Mouse (Mus musculus): ENCODE measurements around the gene Gm27027. TPM values are rescaled to one million over a fixed set of nuclear protein-coding genes. Genes with fewer than 3 reads are reported as not detected.

Gm27027 gene
- polyA plus RNA-seq, 1 experiment = not detected

GRCm38 (mm10) chr2:93979249-93980120 is 16.7 kb downstream of the Gm27027 start:
- peak overlapping the region; percentile 63 for H3K27ac ChIP-seq (ENCODE audit: insufficient read depth, low read length)
- TF ChIP-seq CTCF (IDR thresholded peaks at IDR 0.05; ENCODE audit: borderline replicate concordance, insufficient read depth, low read length) (no peak), POLR2A (IDR thresholded peaks at IDR 0.05; ENCODE audit: low read depth, low read length) (no peak)
- peaks cover 11% of the 10 kb centered on the region for H3K4me1 ChIP-seq (ENCODE audit: control insufficient read depth, insufficient read depth, low read length)
- no peak overlapping the region for H3K4me3 ChIP-seq (ENCODE audit: insufficient read depth, low read length)

- Histone ChIP-seq H3K4me1 (ENCODE audit: control insufficient read depth, insufficient read depth, low read length) (peaks cover 11% of the 10 kb centered on the region), H3K27ac (ENCODE audit: insufficient read depth, low read length) (no peak overlapping the region), H3K4me3 (ENCODE audit: insufficient read depth, low read length) (no peak overlapping the region)
- TF ChIP-seq POLR2A (IDR thresholded peaks at IDR 0.05; ENCODE audit: low read depth, low read length) (no peak), CTCF (IDR thresholded peaks at IDR 0.05; ENCODE audit: borderline replicate concordance, insufficient read depth, low read length) (no peak)
Measured at GRCm38 (mm10) chr2:93976436-93977252, 19.5 kb downstream of the Gm27027 start.

- TF ChIP-seq POLR2A (IDR thresholded peaks at IDR 0.05; ENCODE audit: low read depth, low read length) (no peak), CTCF (IDR thresholded peaks at IDR 0.05; ENCODE audit: borderline replicate concordance, insufficient read depth, low read length) (no peak)
- Histone ChIP-seq H3K4me3 (ENCODE audit: insufficient read depth, low read length) (no peak overlapping the region), H3K27ac (ENCODE audit: insufficient read depth, low read length) (no peak overlapping the region), H3K4me1 (ENCODE audit: control insufficient read depth, insufficient read depth, low read length) (peaks cover 11% of the 10 kb centered on the region)
Measured at GRCm38 (mm10) chr2:93975526-93976435, 20.4 kb downstream of the Gm27027 start.

- Histone ChIP-seq H3K4me1 (ENCODE audit: control insufficient read depth, insufficient read depth, low read length) (peaks cover 8% of the 10 kb centered on the region), H3K4me3 (ENCODE audit: insufficient read depth, low read length) (no peak overlapping the region), H3K27ac (ENCODE audit: insufficient read depth, low read length) (no peak overlapping the region)
- TF ChIP-seq POLR2A (IDR thresholded peaks at IDR 0.05; ENCODE audit: low read depth, low read length) (no peak), CTCF (IDR thresholded peaks at IDR 0.05; ENCODE audit: borderline replicate concordance, insufficient read depth, low read length) (no peak)
Measured at GRCm38 (mm10) chr2:93975041-93975440, 21.1 kb downstream of the Gm27027 start.

GRCm38 (mm10) chr2:93971647-93972046 is 24.5 kb downstream of the Gm27027 start:
- TF ChIP-seq CTCF (IDR thresholded peaks at IDR 0.05; ENCODE audit: borderline replicate concordance, insufficient read depth, low read length) = no peak
- TF ChIP-seq POLR2A (IDR thresholded peaks at IDR 0.05; ENCODE audit: low read depth, low read length) = no peak
- Histone ChIP-seq H3K27ac (ENCODE audit: insufficient read depth, low read length) (no peak overlapping the region), H3K4me1 (ENCODE audit: control insufficient read depth, insufficient read depth, low read length) (0 out of 2 replicates have a peak, but pooled peaks cover 3% of the 10 kb centered on the region), H3K4me3 (ENCODE audit: insufficient read depth, low read length) (no peak overlapping the region)

GRCm38 (mm10) chr2:93964494-93965160 is 31.5 kb downstream of the Gm27027 start:
- no peaks in the 10 kb centered on the region for H3K4me1 ChIP-seq (ENCODE audit: control insufficient read depth, insufficient read depth, low read length)
- no peak overlapping the region for H3K27ac ChIP-seq (ENCODE audit: insufficient read depth, low read length)
- H3K4me3 ChIP-seq (ENCODE audit: insufficient read depth, low read length) = no peak overlapping the region
- TF ChIP-seq CTCF (IDR thresholded peaks at IDR 0.05; ENCODE audit: borderline replicate concordance, insufficient read depth, low read length) (no peak), POLR2A (IDR thresholded peaks at IDR 0.05; ENCODE audit: low read depth, low read length) (no peak)

- Histone ChIP-seq H3K4me3 (ENCODE audit: insufficient read depth, low read length) (no peak overlapping the region), H3K4me1 (ENCODE audit: control insufficient read depth, insufficient read depth, low read length) (no peaks in the 10 kb centered on the region), H3K27ac (ENCODE audit: insufficient read depth, low read length) (no peak overlapping the region)
- TF ChIP-seq CTCF (IDR thresholded peaks at IDR 0.05; ENCODE audit: borderline replicate concordance, insufficient read depth, low read length) (no peak), POLR2A (IDR thresholded peaks at IDR 0.05; ENCODE audit: low read depth, low read length) (no peak)
Measured at GRCm38 (mm10) chr2:93963802-93964201, 32.4 kb downstream of the Gm27027 start.

GRCm38 (mm10) chr2:93961716-93962115 is 34.4 kb downstream of the Gm27027 start:
- Histone ChIP-seq H3K27ac (ENCODE audit: insufficient read depth, low read length) (no peak overlapping the region), H3K4me3 (ENCODE audit: insufficient read depth, low read length) (no peak overlapping the region), H3K4me1 (ENCODE audit: control insufficient read depth, insufficient read depth, low read length) (no peaks in the 10 kb centered on the region)
- TF ChIP-seq CTCF (IDR thresholded peaks at IDR 0.05; ENCODE audit: borderline replicate concordance, insufficient read depth, low read length) = no peak
- TF ChIP-seq POLR2A (IDR thresholded peaks at IDR 0.05; ENCODE audit: low read depth, low read length) = no peak
